Mouse (Mus musculus) liver, embryonic 14.5 days (tissue): ENCODE measurements around the gene E130208F15Rik.

ENCODE experiments used
- CTCF ChIP-seq: IDR thresholded peaks from 2 replicates; pipeline ENCODE4 v1.5.1; 2016; ENCODE audit warnings: antibody characterized with exemption, low read depth, control low read depth
- EP300 ChIP-seq: IDR thresholded peaks from 2 replicates; pipeline ENCODE4 v1.6.1; 2016; ENCODE audit warnings: antibody characterized with exemption, low read depth

DNA sequence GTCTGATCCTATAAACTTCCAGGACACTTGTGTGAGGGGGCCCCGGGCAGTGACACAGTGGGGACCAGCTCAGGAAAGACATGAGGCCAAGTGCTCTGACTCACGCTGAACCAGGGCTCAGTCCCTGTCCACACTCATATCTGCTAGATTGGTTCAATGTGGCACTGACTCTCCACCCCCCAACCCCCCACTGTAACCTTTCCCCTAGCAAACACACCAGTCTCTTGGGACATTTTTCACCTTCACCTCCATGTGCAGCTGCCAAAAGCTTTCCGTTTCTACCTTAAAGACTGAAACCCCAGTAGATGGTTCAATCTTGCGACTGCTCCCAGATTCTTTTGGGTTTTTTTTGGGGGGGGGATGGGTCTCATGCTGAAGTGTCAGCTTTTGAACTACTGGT, 32.5 kb downstream of the E130208F15Rik start:
- TF ChIP-seq CTCF, result no peak
- no peak for TF ChIP-seq EP300
